Mouse (Mus musculus) gastrocnemius, postnatal 25 days (tissue): ENCODE results near the gene Cog5. TPM values are rescaled to one million over a fixed set of nuclear protein-coding genes. Genes with fewer than 3 reads are reported as not detected.
A peak's percentile ranks its signal among the peaks of the same experiment; 100 is the strongest.
"Not testable (repeated sequence)": the region's sequence is repeated elsewhere in the genome, so short reads cannot be mapped to it uniquely, and the experiment has no call there.

Experiments
- DNase-seq: peaks from one replicate; pipeline ENCODE4 v3.0.0; 2022
- long read RNA-seq, 2 experiments: library from polyadenylated mRNA; stranded (forward); transcript quantifications; one replicate each; pipeline ENCODE4 v2.0.0; 2021
- total RNA-seq, 2 experiments: library from RNA; stranded (reverse); gene quantifications; 1 replicate in 1 of 2; 2 replicates in 1 of 2; pipeline ENCODE4 v1.2.3; 2021

The Cog5 gene
- total RNA-seq = 10 to 100 TPM; 19.4 to 21.2 TPM
- long read RNA-seq, experiment 1, partial matches to known transcripts = 0 of 11 reads
- long read RNA-seq, experiment 1, other reads (novel, unspliced or antisense) = 11 of 11 reads
- long read RNA-seq, experiment 2, partial matches to known transcripts = 0 of 10 reads
- long read RNA-seq, experiment 2, other reads (novel, unspliced or antisense) = 10 of 10 reads

DNA sequence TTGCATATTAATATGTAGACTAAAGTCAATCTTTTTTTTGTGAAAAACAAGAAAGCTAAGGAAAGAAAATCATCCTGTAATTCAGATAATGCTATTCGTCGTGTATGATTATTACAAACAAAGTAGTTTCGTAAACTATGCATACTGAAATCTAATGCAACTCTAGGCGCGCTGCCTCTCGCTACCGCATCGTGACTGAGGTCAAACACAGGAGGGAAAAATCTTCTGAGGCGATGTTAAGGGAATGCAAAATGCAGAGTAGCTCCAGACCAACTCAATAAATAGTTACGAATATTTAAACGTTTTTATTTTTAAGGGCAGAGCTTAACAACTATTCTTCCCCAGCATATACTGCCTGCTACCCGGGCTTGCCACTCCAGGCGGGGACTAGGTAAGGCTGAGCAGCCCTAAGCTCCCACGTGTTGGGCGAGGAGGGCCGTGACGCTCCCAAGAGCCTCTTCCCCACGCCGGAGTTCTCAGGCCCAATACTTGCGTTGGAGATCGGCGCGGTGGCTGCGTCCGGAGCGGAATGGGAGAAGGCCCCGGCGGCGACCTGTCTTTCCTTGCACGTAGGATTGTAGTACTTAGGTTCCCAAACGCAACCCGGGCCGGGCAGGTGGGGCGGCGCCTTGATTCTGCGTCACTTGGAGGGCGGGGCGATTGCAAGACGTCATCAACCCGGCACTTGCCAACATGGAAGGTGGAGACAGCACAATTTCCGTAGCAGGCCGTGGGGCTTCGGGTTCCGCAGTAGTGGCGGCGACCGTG is at the start of gene Cog5, which contains the start of gene Dus4l:
TSS of gene Cog5 (plus strand) at position 673 of the 768 bp plus-strand sequence.
TSS of gene Dus4l (minus strand) at position 630 of the 768 bp plus-strand sequence.
- peak; percentile 91 for DNase-seq

DNA sequence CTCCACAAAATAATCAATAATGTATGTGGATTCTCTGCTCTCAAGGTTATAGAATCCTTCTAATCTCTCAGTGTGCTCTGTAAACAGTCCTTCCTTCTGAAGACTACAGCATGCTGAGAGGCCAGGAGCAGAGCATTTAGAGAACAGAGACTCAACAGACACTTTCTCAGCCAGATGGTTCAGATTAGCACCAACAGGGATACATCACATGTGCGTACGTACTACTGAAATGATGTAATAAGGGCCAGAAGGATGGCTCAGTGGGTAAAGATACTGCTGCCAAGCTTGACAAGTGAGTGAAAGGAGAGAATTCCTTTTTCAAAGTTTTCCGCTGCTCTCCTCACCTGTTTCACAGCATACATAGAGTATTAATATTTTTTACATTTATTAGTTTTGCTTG is 49.8 kb upstream of the Cog5 start:
- no peak for DNase-seq

DNA sequence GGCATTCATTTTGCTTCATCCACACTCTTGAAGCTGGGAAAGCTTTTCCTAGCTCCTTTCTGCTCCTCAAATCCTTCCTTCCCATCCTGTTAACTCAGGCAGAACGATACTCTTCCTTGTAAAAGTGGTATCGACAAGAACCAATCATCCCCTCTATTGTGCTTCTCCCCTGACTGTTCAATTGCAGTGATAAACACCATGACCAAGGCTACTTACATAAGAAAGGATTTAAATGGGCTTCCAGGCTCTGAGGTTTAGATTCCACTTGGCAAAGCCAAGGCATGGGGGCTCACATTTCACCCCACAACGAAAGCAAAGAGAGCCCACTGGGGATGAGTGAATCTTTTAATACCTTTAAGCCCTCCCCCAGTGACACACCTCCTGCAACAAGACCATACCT is 46.5 kb upstream of the Cog5 start:
- no peak for DNase-seq

DNA sequence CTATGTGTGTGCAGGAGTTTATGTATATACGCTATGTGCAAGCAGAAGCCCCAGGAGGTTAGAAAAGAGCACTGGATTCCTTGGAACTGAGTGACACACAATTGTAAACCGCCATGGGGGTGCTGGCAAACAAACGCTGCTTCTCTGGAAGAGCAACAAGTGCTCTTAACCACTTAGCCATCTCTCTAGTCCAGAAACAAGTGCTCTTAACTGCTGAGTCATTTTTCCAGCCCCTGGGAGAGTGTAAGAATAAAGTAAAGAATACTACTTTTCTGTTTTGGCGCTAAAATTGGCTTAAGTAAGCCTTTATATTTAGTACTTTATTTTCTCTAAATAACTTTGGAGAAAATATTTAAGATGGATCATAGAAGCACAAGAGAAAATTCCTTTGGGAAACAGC is 41.3 kb upstream of the Cog5 start:
- no peak for DNase-seq

DNA sequence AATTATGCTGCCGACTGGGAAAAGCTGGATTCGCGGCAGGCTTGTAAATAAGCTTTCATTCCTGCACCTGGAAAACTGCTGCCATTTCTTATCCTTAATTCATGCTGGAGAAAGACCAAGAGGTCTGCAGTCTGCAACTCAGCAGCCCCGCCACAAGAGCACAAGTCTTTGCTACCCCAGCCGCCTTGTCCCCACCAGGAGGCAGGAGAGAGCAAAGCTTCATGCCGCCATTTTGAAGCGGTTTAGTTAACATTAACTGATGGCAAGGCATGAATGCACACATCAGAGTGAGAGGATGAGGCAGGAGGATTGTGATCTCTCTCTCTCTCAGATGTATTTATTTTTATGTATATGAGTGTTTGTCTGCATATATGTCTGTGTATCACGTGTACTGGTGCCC is 34.6 kb upstream of the Cog5 start:
- no peak for DNase-seq

DNA sequence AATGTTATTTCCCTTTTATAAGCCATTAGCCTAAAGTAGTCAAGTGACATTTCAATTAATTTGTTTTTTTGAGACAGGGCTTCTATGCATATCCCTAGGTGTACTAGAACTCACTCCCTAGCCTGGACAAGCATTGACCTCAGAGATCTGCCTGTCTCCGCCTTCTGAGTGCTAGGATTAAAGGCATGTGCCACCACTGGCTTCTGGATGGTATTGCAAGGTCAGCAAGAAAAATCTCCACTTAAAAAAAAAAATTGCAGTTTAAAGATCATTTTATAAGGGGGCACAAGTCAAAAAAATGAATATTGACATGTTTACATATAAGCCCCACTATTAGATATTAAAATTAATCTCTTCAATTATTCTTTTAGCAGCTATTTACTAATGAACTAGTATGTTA is 29.7 kb upstream of the Cog5 start:
- DNase-seq = no peak

DNA sequence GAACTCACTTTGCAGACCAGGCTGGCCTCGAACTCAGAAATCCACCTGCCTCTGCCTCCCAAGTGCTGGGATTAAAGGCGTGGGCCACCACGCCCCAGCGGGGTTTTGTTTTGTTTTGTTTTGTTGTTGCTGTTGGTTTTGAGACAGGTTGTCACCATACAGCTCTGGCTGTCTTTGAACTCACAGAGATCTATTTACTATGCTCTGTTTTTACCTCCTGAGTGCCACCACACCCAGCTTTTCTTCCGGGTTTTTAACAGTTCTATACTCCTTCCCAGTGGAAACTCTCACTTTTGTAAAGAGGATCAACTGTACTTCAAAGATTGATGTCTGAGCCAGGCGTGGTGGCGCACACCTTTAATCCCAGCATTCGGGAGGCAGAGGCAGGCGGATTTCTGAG is 26.3 kb upstream of the Cog5 start:
- DNase-seq = not testable (repeated sequence)

DNA sequence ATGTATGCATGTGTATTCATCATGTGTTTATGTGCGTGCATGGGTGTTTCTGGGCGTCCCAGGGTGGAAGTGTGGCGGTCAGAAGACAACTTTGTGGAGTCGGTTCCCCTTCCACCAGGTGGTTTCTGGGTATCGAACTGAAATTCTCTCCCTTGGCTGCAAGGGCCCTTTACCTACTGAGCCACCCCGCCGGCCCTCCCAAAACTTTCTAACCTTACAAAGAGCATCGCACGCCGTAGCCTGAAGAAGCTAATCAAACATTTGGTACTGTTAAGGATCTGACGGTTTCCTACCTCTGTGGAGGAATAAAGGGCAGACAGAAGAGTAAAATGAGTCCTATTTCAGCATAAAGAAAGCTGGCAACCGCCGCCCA is 20.7 kb upstream of the Cog5 start:
- DNase-seq = no peak

DNA sequence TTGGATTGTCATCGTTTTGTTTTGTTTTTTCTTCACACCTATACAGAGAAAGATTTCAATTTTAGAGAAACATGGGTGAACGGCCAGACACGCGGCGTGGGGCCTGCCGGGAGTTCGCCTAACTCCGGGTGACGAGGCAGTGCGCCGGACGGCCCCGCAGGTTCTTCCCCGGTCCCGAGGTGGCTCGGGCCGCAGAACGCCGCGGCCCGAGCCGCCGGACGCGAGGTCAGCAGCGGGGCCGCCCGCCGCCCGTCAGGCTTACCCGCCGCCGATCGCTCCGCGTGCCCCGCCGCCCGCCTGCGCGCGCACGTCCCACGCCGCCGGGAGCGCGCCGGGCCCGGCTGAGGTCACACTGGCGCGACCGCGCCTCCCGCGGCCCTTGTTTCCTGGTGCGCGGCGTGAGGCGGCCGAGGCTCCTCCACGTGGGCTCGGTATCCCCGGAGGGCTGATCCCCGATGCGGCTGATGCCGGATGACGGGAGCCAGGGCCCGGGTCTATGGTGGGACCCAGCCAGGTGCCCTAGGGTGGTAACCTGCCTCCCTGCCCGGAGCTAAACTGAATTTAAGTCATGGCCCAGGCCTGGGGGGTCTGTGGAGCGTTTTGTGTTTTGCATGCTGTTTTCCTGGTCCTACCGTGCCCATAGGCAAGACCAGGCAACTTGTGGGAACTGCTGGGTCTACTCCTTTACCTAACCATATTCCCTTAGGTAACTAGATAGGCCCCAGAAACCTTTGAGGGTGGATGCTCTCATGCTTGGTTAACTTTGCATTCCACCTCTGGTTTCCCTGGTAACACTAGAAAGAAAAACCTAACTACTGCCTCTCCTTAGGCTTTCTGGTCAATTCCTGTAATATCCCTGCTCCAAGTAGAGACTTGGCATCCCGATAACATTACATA is 20.1 kb upstream of the Cog5 start, which contains the start of gene Bcap29:
TSS of gene Bcap29 (minus strand) at position 316 of the 897 bp plus-strand sequence.
- DNase-seq = peak; percentile 79

DNA sequence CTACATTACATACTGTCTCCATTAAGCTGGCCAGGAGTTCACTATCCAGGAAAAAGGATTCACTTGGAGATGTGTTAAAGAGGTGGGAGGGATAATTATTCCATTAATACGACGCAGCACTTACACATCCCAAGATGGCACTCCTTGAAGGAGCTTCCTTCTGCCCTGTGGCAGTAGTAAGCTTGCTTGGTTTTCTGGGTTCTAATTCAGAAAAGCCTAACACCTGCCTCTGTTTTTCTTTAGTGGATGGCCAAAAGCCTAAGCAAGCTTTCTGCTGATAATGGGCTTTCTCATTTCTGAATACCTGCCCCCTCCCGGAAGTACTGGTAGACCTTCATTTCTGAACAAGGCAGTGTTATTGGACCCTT is 19.4 kb upstream of the Cog5 start:
- no peak for DNase-seq

DNA sequence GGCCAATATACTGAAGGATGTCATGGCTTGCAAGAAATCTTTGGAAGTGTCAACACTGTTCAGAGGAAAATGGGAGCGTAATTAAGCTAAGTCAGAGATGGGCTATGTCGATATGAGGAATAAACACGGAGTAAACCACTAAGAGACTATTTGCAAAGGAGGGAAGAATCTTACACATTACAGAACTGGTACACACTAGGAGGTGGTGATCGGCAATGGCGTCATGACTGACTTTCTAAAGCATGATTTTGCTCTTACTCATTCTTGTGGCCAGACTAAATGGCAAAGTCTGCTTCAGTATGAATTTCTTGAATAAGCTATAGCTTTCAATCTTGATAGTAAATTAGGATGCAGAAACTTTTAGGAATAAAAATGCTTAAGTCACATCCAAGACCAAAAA is 1.1 kb upstream of the Cog5 start:
- no peak for DNase-seq

DNA sequence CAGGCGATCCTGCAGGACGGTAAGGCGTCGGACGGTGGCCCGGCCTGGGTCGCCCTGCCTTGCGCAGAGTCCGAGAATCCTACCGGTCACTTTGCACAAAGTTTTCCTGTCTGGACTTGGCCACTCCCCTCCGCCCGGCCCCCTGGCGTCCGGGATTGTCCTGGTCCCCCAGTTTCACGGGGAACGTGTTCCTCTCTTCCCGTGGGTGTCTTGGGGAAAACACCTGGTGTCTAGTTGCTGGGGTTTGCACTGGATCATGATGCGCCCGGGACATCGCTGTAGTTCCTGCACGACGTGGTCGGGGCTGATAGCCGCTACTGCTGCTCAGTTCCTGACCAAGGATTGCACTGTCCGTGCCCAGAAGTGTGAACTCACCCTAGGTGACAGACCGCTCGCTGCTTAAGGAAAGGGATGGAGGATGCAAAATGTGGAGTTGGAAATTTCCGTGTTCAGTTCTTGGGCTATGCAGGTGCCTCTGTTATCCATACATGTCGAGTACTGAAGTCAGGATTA is 352 bp downstream of the Cog5 start:
- DNase-seq = no peak

DNA sequence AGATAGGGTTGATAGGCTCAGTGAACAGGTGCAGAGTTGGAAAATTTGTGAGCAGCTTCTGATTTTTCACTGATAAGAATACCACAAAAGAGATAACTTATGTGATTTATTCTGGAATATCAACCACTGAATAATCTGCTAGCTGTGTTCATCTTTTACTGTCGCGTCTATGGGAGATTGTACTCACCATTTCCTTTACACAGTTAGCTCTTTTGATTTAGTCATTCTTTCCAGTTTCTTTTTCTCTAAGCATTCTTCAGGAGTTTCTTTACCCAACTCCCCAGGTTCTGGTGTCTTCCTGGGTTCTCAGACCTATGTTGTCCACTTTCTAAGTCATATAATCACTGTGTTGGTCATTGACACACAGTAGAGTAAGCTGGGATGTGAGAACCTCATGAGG is 2.2 kb downstream of the Cog5 start:
- DNase-seq = no peak

DNA sequence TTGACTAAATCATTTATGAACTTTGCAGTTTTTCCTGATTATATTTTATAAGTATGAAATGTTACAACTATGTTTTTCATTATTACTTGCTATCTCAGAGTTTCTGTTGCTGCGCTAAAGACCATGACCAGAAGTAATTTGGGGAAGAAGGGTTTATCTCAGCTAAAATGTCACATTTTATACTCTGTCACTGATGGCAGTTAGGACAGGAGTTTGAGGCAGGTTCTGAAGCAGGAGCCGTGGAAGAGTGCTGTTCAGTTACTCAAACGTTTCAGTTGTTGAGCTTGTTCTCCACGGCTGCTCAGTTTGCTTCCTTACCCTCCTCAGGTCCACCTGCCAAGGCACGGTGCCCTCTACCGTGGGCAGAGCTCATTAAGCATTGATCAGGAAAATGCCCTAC is 11.3 kb downstream of the Cog5 start:
- no peak for DNase-seq

DNA sequence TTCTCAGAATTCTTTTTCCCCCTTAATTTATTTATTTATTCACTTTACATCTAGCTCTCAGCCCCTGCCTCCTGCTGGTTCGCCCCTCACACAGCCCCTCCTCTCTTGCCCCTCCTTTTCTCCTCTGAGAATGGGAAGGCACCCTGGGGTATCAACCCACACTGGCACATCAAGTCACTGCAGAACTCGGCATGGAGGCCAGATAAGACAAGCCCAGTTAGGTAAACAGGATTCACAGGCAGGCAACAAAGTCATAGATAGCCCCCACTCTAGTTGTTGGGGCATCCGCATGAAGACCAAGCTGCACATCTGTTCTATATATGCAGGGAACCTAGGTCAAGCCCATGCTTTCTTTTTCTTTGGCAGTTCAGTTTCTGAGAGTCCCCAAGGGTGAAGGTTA is 12.5 kb downstream of the Cog5 start:
- DNase-seq = no peak

DNA sequence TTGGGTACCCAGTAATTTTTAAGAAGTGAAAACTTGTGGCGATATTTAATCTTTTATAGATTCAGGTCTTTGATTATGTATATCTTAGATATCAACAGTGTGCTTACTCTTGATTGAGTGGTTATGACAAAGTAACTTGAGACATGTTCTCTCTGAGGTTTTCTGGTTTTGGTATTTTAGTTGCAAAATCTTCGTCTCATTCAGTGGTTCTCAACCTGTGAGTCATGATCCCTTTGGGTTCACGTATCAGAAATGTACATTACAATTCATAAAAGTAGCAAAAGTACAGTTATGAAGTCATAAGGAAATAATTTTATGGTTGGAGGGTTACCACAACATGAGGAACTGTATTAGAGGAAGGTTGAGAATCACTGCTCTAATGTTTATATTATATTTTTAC is 32.0 kb downstream of the Cog5 start:
- DNase-seq = no peak

DNA sequence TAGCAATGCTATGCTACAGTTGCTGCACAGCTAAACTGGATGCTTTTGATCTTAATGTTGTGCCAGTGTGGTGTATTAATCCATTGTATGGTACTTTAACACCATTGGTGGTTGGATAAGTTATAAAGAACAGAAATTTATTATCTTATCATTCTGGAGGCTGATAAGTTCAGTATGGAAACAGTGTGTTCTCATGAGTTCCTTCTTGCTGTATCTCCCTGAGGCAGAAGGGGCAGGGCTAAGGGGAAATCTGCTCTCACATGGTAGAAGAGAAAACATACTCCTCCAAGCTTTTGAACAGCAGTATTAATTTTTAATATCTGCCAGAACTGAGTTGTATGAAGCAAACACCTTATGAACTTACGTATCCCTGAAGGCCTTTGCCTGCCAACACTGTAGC is 38.6 kb downstream of the Cog5 start:
- DNase-seq = no peak

DNA sequence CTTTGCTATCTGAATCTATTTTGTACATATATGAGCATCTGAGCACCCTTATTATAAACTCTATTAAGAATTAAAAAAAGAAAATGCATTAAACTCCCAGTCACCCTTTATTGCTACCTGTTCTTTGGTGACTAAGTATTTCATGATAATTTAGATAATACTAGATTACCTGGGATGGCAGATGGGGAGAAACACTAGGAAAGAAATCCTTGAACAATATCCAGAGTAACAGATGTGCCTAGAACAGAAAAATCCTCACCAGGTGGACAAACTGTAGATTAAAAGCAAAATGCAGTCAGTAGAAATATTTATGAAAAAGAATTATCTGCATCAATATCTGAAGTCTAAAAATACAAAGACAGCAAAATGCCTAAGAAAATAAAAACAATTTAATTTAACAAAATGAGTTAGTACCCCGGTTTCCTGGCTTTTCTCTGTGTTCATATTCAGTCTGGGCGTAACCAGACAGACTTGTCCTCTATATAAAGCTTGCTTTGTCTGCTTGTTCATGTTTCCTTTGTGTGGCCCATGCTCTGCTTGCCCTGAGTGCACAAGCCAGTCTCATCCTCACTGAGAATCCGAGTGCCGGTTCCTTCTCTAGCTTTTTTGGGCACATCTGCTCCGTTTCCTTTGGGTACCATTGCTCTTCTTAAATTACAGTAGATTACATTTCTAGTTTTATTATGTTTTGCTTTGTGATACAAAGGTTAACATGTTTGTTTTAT is 46.1 kb downstream of the Cog5 start:
- DNase-seq = no peak

DNA sequence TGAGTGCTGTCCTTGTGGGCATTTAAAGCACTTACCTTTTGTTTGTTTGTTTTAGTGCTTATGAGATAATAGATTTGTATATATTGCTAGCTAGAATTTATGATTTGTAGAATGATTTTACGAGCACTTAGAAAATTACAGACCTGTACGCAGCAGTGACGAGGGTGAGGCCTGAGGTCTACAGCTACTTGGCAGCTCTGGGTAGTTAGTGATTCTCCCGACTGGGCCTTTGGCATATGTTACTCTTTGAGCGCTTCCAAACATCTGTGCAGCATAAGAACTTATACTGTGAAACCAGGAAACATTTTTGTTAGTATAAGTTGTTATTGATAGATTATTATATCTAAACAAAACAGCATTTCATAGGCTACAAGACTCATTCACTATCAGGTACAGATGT is 46.7 kb downstream of the Cog5 start:
- DNase-seq = no peak

DNA sequence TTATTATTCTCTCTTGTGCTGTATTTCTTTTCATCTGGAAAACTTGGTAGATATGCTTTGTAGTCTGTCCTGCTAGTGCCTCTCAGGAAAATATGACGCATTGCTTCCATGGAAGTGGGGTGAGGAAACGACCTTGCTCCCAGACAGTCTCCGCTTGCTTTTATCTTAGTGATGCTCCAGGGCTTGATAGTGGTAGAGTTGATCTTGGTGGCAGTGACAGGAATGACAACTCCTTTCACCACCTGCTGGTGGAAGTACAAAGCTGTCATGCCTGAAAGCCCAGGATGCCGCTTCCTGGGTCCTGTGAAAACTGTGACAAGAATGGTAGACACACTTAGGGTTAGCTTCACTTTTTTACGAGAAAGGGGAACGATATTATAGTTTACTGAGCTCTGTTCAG is 49.2 kb downstream of the Cog5 start:
- no peak for DNase-seq

DNA sequence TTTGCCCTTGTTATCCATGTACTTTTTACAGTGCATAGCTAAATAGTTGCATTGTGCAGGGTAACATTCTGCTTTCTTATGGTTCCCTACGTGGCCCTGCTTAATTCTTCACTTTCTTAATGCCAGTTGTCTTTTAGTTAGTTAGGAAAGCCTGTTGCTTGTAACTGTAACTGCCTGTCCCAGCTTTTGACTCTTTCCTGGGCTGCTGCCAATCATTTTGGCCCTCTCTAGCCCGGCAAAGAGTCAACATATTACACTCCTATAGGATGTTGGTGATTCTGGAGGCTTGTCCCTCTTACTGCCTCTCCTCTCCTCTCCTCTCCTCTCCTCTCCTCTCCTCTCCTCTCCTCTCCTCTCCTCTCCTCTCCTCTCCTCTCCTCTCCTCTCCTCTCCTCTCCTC is 51.5 kb downstream of the Cog5 start:
- no peak for DNase-seq

DNA sequence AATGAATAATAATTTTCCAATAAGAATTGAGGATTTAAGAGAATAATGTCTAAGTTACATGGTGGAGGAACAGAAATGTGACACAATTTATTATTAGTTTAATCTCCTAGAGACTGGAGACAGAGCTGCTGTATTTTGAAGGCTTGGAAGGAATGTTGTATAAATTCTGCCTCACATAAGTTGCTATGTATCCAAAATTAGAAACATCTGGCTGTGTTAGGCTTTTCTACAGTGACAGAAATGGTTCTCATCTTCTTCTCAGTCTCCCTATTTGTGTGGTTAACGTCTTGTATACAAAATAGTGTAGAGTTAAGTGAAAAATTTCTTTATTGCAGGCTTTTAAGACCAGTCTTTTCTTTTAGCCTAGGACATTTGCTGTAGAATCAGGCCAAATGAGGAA is 52.9 kb downstream of the Cog5 start:
- no peak for DNase-seq
